8 mouse cellular contexts compared by ENCODE assay signal in genomic region chr11:58927790-58928651, GRCm38 (mm10). TPM values are rescaled to one million over a fixed set of nuclear protein-coding genes. Genes with fewer than 3 reads are reported as not detected.
A peak's percentile ranks its signal among the peaks of the same experiment; 100 is the strongest.
DNase-seq lines count a peak whose midpoint lies in the region; ATAC-seq and TF ChIP-seq lines count a peak whose summit lies in the region.

No protein-coding gene starts in this region.

- H3K79me2 ChIP-seq in liver, adult 2 months (ENCODE audit: control insufficient read depth, insufficient read depth, low read length): no peaks in the 10 kb centered on the region

- H3K9ac ChIP-seq in liver, adult 2 months (ENCODE audit: low read depth, low read length): peak overlapping the region; percentile 60
- no peak overlapping the region; the same call in 1 of the 2 replicates for H3K9ac ChIP-seq in midbrain, embryonic 16.5 days (ENCODE audit: low read depth, low read length)

- no peaks in the 10 kb centered on the region for H3K9me3 ChIP-seq in midbrain, embryonic 16.5 days (replicated peaks; ENCODE audit: control insufficient read depth, low read length, poor library complexity, severe bottlenecking)

- peaks cover 6% of the 10 kb centered on the region; the same call in 1 of the 2 replicates for H3K36me3 ChIP-seq in liver, adult 2 months (ENCODE audit: control insufficient read depth, insufficient read depth, low read length)
- H3K36me3 ChIP-seq in midbrain, embryonic 16.5 days (ENCODE audit: control insufficient read depth, insufficient read depth, low read length): peaks cover 12% of the 10 kb centered on the region
- peaks cover 2% of the 10 kb centered on the region for H3K36me3 ChIP-seq in testis, adult 2 months (ENCODE audit: control insufficient read depth, insufficient read depth, low read length)

- H3K27me3 ChIP-seq in cerebellum, adult 2 months (ENCODE audit: control insufficient read depth, insufficient read depth, low read length): no peaks in the 10 kb centered on the region
- H3K27me3 ChIP-seq in liver, adult 2 months (ENCODE audit: control insufficient read depth, insufficient read depth, low read length): no peaks in the 10 kb centered on the region
- H3K27me3 ChIP-seq in midbrain, embryonic 16.5 days (ENCODE audit: control insufficient read depth, insufficient read depth, low read depth, low read length): no peaks in the 10 kb centered on the region
- no peaks in the 10 kb centered on the region for H3K27me3 ChIP-seq in testis, adult 2 months (ENCODE audit: control insufficient read depth, insufficient read depth, low read length)

- no peaks in the 10 kb centered on the region; the same call in 1 of the 2 replicates for H3K4me1 ChIP-seq in cerebellum, adult 2 months (ENCODE audit: control insufficient read depth, insufficient read depth, low read length)
- peaks cover 8% of the 10 kb centered on the region for H3K4me1 ChIP-seq in liver, adult 2 months (ENCODE audit: control insufficient read depth, insufficient read depth, low read length)
- H3K4me1 ChIP-seq in midbrain, embryonic 16.5 days (ENCODE audit: control insufficient read depth, insufficient read depth, low read length): no peaks in the 10 kb centered on the region
- peaks cover 14% of the 10 kb centered on the region for H3K4me1 ChIP-seq in testis, adult 2 months (ENCODE audit: control insufficient read depth, insufficient read depth, low read length)

- intact Hi-C loops in gastrocnemius, adult 2 months (cut with DNase I): loop anchor here (1.0 kb wide), 1 partner anchor 27 kb away; no protein-coding TSS in a partner anchor

- WGBS in cerebellum, adult 2 months: 33% methylated on average over 20 of the region's 20 CpGs
- 11% methylated on average over 20 of the region's 20 CpGs for WGBS in liver, adult 2 months
- 32% methylated on average over 20 of the region's 20 CpGs for WGBS in midbrain, embryonic 16.5 days

- peak overlapping the region; percentile 13 for H3K4me2 ChIP-seq in midbrain, embryonic 16.5 days (ENCODE audit: low read length)

- TF ChIP-seq POLR2A in cerebellum, adult 2 months (IDR thresholded peaks at IDR 0.05; ENCODE audit: borderline replicate concordance, insufficient read depth, low read length): no peak
- no peak for TF ChIP-seq POLR2A in liver, adult 2 months (IDR thresholded peaks at IDR 0.05; ENCODE audit: extremely low read depth, insufficient read depth, low read length)
- no peak for TF ChIP-seq POLR2A in testis, adult 2 months (IDR thresholded peaks at IDR 0.05; ENCODE audit: control insufficient read depth, low read depth, low read length)

- peak; percentile 50; the same call in 1 of the 2 replicates for ATAC-seq in midbrain, embryonic 16.5 days

- peak overlapping the region; percentile 39 for H3K4me3 ChIP-seq in cerebellum, adult 2 months (replicated peaks; ENCODE audit: insufficient read depth, low read depth, low read length)
- H3K4me3 ChIP-seq in gastrocnemius, adult 2 months: peak overlapping the region; percentile 65
- H3K4me3 ChIP-seq in liver, adult 2 months (ENCODE audit: insufficient read depth, low read depth, low read length): peak overlapping the region; percentile 8
- H3K4me3 ChIP-seq in midbrain, embryonic 16.5 days (ENCODE audit: low read depth, low read length): no peak overlapping the region
- H3K4me3 ChIP-seq in testis, adult 2 months (ENCODE audit: control insufficient read depth, low read depth, low read length): peak overlapping the region; percentile 68

- H3K27ac ChIP-seq in cerebellum, adult 2 months (ENCODE audit: insufficient read depth, low read length): no peak overlapping the region
- H3K27ac ChIP-seq in gastrocnemius, adult 2 months: peak overlapping the region; percentile 76
- H3K27ac ChIP-seq in liver, adult 2 months (replicated peaks; ENCODE audit: insufficient read depth, low read depth, low read length): peak overlapping the region; percentile 83
- peak overlapping the region; percentile 43; the same call in 1 of the 2 replicates for H3K27ac ChIP-seq in midbrain, embryonic 16.5 days (ENCODE audit: low read length)
- H3K27ac ChIP-seq in testis, adult 2 months (ENCODE audit: control insufficient read depth, insufficient read depth, low read depth, low read length): peak overlapping the region; percentile 45

- peak; percentile 77 for TF ChIP-seq CTCF in cerebellum, adult 2 months (IDR thresholded peaks at IDR 0.05; ENCODE audit: borderline replicate concordance, insufficient read depth, low read depth, low read length)
- peak; percentile 84 for TF ChIP-seq CTCF in gastrocnemius, adult 2 months (IDR thresholded peaks at IDR 0.05)
- TF ChIP-seq CTCF in liver, adult 2 months (IDR thresholded peaks at IDR 0.05; ENCODE audit: low read depth, low read length): peak; percentile 79
- peak; percentile 72 for TF ChIP-seq CTCF in testis, adult 2 months (IDR thresholded peaks at IDR 0.05; ENCODE audit: control insufficient read depth, insufficient read depth, insufficient replicate concordance, low read depth, low read length)

- peak; percentile 55 for DNase-seq in right cerebral cortex, postnatal 4 days
- DNase-seq in right cerebral cortex, adult 18-20 months: no peak
- DNase-seq in cerebellum, adult 2 months: peak; percentile 51 to 65
- peak; percentile 66 for DNase-seq in gastrocnemius, adult 2 months
- peak; percentile 92 for DNase-seq in induced T-regulatory cell, adult 2 months (ENCODE audit: low read depth)
- DNase-seq in liver, adult 2 months (ENCODE audit: extremely low read depth, low read depth, low spot score): peak; percentile 89

RNA-seq across cellular contexts. Expression of gene Btnl10, which starts 10.3 kb away (rescaled TPM):
- not detected in 2 replicates for polyA plus RNA-seq in cerebellum, adult 2 months (2012; rRNA removed)
- total RNA-seq in gastrocnemius, adult 2 months (2021): not detected
- not detected in 2 replicates for total RNA-seq in liver, adult 2 months (2014; rRNA removed)
- not detected in 2 replicates for polyA plus RNA-seq in liver, adult 2 months (2012; rRNA removed)
- not detected in 2 replicates for polyA plus RNA-seq in midbrain, embryonic 16.5 days (2015; fragmentation: Nextera tagmentation; extraction: Ambion mirVana)
- 6.8 and 10.1 TPM in 2 replicates for polyA plus RNA-seq in testis, adult 2 months (2012; rRNA removed)

RNA-seq across cellular contexts. Expression of gene Rnf187, which starts 10.7 kb away (rescaled TPM):
- 578 and 589 TPM in 2 replicates for polyA plus RNA-seq in cerebellum, adult 2 months (2012; rRNA removed)
- 100 to 1,000 TPM in 1 of 2 experiments, 10 to 100 TPM in 1; 95.2 to 101 TPM for total RNA-seq in gastrocnemius, adult 2 months (2021)
- total RNA-seq in liver, adult 2 months (2014; rRNA removed): 63.7 and 78.6 TPM in 2 replicates
- 122 and 134 TPM in 2 replicates for polyA plus RNA-seq in liver, adult 2 months (2012; rRNA removed)
- polyA plus RNA-seq in midbrain, embryonic 16.5 days (2015; fragmentation: Nextera tagmentation; extraction: Ambion mirVana): 550 and 556 TPM in 2 replicates
- polyA plus RNA-seq in testis, adult 2 months (2012; rRNA removed): 215 and 247 TPM in 2 replicates

RNA-seq across cellular contexts. Expression of gene Hist3h2ba, which starts 20.7 kb away (rescaled TPM):
- polyA plus RNA-seq in cerebellum, adult 2 months (2012; rRNA removed): 154 and 186 TPM in 2 replicates
- not detected for total RNA-seq in gastrocnemius, adult 2 months (2021)
- 0.37 and 1.1 TPM in 2 replicates for total RNA-seq in liver, adult 2 months (2014; rRNA removed)
- not detected in 2 replicates for polyA plus RNA-seq in liver, adult 2 months (2012; rRNA removed)
- 345 and 399 TPM in 2 replicates for polyA plus RNA-seq in midbrain, embryonic 16.5 days (2015; fragmentation: Nextera tagmentation; extraction: Ambion mirVana)
- 8.7 and 8.9 TPM in 2 replicates for polyA plus RNA-seq in testis, adult 2 months (2012; rRNA removed)

RNA-seq across cellular contexts. Expression of gene Zfp39, which starts 24.0 kb away (rescaled TPM):
- polyA plus RNA-seq in cerebellum, adult 2 months (2012; rRNA removed): 5.4 and 6.3 TPM in 2 replicates
- 1 to 10 TPM; 3.1 to 3.3 TPM for total RNA-seq in gastrocnemius, adult 2 months (2021)
- 4.5 and 4.9 TPM in 2 replicates for total RNA-seq in liver, adult 2 months (2014; rRNA removed)
- polyA plus RNA-seq in liver, adult 2 months (2012; rRNA removed): 0.56 and 0.66 TPM in 2 replicates
- 6.8 and 8.1 TPM in 2 replicates for polyA plus RNA-seq in midbrain, embryonic 16.5 days (2015; fragmentation: Nextera tagmentation; extraction: Ambion mirVana)
- polyA plus RNA-seq in testis, adult 2 months (2012; rRNA removed): 23.7 and 35.2 TPM in 2 replicates

RNA-seq across cellular contexts. Expression of gene Hist3h2a, which starts 26.5 kb away (rescaled TPM):
- polyA plus RNA-seq in cerebellum, adult 2 months (2012; rRNA removed): 41.3 and 43.2 TPM in 2 replicates
- 10 to 100 TPM; 10.5 to 11.3 TPM for total RNA-seq in gastrocnemius, adult 2 months (2021)
- total RNA-seq in liver, adult 2 months (2014; rRNA removed): 7.8 and 8.1 TPM in 2 replicates
- 2.0 and 2.7 TPM in 2 replicates for polyA plus RNA-seq in liver, adult 2 months (2012; rRNA removed)
- polyA plus RNA-seq in midbrain, embryonic 16.5 days (2015; fragmentation: Nextera tagmentation; extraction: Ambion mirVana): 107 and 115 TPM in 2 replicates
- 6.4 and 6.5 TPM in 2 replicates for polyA plus RNA-seq in testis, adult 2 months (2012; rRNA removed)

Comparison
In these comparisons a context has a peak if more than half of its experiments do, and no peak if none do; other contexts are left out.
1. RNA of gene Hist3h2ba, which starts 20.7 kb away (polyA plus RNA-seq): 345 to 399 TPM in midbrain, embryonic 16.5 days and 154 to 186 TPM in cerebellum, adult 2 months; 8.7 to 8.9 TPM in testis, adult 2 months and not detected in liver, adult 2 months; every median in the first group is over 10 times any median in the second.
2. Peak in every context shown above with its lines, with median percentiles within 50 percentile points of each other: CTCF ChIP-seq.